Mouse (Mus musculus) central nervous system, embryonic 18 days (tissue): ENCODE results near the gene Ing1. TPM values are rescaled to one million over a fixed set of nuclear protein-coding genes. Genes with fewer than 3 reads are reported as not detected.

Experiments
- polyA plus RNA-seq: library from polyadenylated mRNA; depleted of rRNA; stranded (reverse); fragments of >200 nt; gene quantifications from 2 replicates; pipeline ENCODE4 v1.2.3, GENCODE M21; 2012; rRNA removed

The Ing1 gene
- polyA plus RNA-seq: 69.4 and 74.2 TPM in 2 replicates

DNA sequence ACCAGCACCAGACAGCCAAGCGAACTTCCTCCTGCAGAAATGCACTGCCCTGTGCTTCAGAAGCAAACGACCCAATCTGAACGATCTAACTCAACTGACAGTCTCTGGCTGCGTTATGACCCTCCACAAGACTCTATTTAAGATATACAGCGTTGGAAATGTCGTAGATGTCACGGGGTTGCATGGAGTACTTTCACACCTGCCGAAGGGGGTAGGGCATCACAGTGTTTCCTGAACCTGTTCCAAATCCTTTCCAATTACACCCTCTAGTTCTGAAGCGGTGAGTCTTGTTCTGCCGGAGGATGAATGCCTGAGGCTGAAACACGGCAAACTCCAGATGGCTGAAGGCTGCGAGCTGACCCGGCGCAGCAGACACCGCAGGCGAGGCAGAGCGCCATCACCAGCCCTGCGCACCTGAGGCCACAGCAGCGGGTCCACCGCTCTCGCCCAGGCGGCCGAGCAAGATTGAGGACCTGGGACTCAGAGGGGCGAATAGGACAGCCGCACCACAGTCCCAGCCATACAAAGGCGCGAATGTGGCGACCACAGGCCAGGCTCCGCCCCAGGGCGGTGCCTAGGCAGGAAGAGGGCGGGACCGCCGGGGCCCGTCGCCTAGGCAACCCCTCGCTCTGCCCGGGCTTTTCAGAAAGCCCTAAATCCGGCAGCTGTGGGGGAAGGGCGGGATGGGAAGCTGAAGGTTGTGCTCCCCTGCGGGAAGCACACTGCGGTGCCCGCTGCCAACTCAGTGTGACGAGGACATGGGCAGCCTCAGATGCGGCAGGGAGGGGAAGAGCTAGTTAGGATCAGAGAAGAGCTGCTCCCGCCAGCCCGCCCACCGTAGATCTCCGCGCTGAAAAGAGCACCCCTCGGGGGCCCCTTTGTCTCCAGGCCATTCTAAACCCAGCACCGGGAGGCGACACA lies at the start of gene Ing1:
TSS of gene Ing1 (plus strand) at position 773 of the 921 bp plus-strand sequence.

DNA sequence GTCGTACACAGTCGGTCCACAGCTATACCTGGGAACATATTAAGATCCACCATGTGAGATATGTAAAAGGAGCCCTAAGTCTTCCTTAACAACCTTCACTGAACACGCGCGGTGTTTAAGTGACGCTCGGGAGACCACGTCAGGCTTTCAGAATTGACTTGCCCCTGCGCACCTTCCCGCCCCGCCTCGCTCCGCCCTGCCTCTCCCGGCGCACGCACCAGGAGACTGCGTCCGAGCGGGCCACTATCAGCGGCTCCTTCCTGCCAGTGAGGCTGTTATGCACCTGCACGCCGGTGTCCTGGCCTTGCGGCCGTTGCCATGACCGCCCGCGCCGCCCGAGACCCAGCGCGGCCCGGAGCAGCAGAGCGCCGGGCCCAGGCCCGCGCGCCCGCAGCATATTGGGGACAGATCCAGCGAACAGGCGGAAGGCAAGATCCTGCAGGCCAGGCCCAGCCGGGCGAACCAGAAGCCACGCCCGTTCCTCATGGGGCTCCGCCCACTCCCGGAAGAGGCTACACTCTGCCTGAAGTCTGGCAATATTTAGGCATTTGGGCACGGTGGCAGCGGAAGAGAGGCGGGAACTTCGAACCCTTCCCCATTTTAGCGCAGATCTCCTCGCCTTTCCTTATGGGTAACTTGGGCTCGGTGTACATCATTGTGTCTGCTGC lies 5.0 kb upstream of the Ing1 start, which contains the start of gene Cars2:
TSS of gene Cars2 (minus strand) at position 503 of the 668 bp plus-strand sequence.

Other genes starting within 250 kb of the Ing1 start
- 46.0 and 49.3 TPM in 2 replicates for gene Col4a2, start 242.8 kb upstream of the Ing1 start, polyA plus RNA-seq
- gene Col4a1, start 242.7 kb upstream of the Ing1 start, polyA plus RNA-seq: 97.9 and 108 TPM in 2 replicates
- 0.61 and 0.72 TPM in 2 replicates for gene Rab20, start 76.9 kb upstream of the Ing1 start, polyA plus RNA-seq
- gene Naxd, start 58.1 kb upstream of the Ing1 start, polyA plus RNA-seq: 123 and 126 TPM in 2 replicates
- gene Cars2, start 4.8 kb upstream of the Ing1 start, polyA plus RNA-seq: 51.2 and 52.6 TPM in 2 replicates
- 183 and 184 TPM in 2 replicates for gene Ankrd10, start 80.2 kb downstream of the Ing1 start, polyA plus RNA-seq
- gene 1700016D06Rik, start 145.5 kb downstream of the Ing1 start, polyA plus RNA-seq: not detected in 2 replicates
- gene Arhgef7, start 172.2 kb downstream of the Ing1 start, polyA plus RNA-seq: 86.5 and 98.5 TPM in 2 replicates